Mouse (Mus musculus): Measurements from ENCODE around the gene Copa. TPM values are rescaled to one million over a fixed set of nuclear protein-coding genes. Genes with fewer than 3 reads are reported as not detected.

Copa gene
- 137 TPM for total RNA-seq (2023)

GRCm38 (mm10) chr1:172082101-172082898 is at the start of gene Copa, which contains the start of gene Ncstn:
Copa (plus strand) TSS chr1:172082529.
Ncstn (minus strand) TSS chr1:172082795.

GRCm38 (mm10) chr1:172057491-172057921 is 24.8 kb upstream of the Copa start, which contains the start of gene Nhlh1:
Nhlh1 (minus strand) TSS chr1:172057573.

GRCm38 (mm10) chr1:172126376-172127347 is 44.3 kb downstream of the Copa start, which contains the start of gene Pex19:
Pex19 (plus strand) TSS chr1:172126755.

GRCm38 (mm10) chr1:172147835-172148278 is 65.5 kb downstream of the Copa start, which contains the start of gene Dcaf8:
Dcaf8 (plus strand) TSS chr1:172148084.

Other genes with a start within 250 kb of the Copa start
- gene Cd84, start 242.8 kb upstream of the Copa start, total RNA-seq (2023) = 128 TPM
- 21.2 TPM for gene Gm10521, start 186.9 kb upstream of the Copa start, total RNA-seq (2023)
- 130 TPM for gene Slamf6, start 165.0 kb upstream of the Copa start, total RNA-seq (2023)
- 2.1 TPM for gene Vangl2, start 54.1 kb upstream of the Copa start, total RNA-seq (2023)
- not detected for gene Nhlh1, start 25.0 kb upstream of the Copa start, total RNA-seq (2023)
- gene Ncstn, start 266 bp downstream of the Copa start, total RNA-seq (2023) = 78.6 TPM
- gene Pex19, start 44.2 kb downstream of the Copa start, total RNA-seq (2023) = 45.9 TPM
- gene Dcaf8, start 65.6 kb downstream of the Copa start, total RNA-seq (2023) = 112 TPM
- gene Pea15a, start 124.3 kb downstream of the Copa start, total RNA-seq (2023) = 60.4 TPM
- not detected for gene Casq1, start 137.3 kb downstream of the Copa start, total RNA-seq (2023)
- gene Atp1a4, start 175.9 kb downstream of the Copa start, total RNA-seq (2023) = not detected
- gene Igsf8, start 179.1 kb downstream of the Copa start, total RNA-seq (2023) = 29.2 TPM
- gene Atp1a2, start 215.5 kb downstream of the Copa start, total RNA-seq (2023) = 0.18 TPM
- gene Kcnj9, start 246.8 kb downstream of the Copa start, total RNA-seq (2023) = not detected

Measured in CD4-positive naive resting alpha-beta T cell, adult 57 days (primary cell).